Mouse (Mus musculus): ENCODE results near the gene B3gat3. TPM values are rescaled to one million over a fixed set of nuclear protein-coding genes. Genes with fewer than 3 reads are reported as not detected.
"Not testable (repeated sequence)": the region's sequence is repeated elsewhere in the genome, so short reads cannot be mapped to it uniquely, and the experiment has no call there.

B3gat3 gene
- total RNA-seq, 2 experiments from 2014 or later = 134 to 142 TPM

DNA sequence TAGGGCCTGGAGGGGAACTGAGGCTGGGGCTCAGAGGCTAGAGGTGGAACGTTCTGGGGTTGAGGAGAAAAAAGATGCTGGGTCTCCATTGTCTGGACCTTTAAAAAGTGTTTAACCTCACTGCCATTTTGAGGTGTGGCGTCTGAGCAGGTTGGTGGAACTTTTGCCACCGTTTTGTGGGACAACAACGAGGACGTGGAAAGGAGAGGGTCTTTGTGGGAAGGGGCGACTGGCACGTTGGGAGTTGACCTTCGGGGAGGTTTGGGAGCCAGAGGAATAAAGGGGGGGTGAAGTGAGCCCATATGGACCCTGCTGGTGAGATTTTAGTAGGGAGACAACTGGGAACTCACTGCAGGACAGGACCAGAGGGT lies 47.2 kb downstream of the B3gat3 start:
- DNase-seq (ENCODE audit: low spot score in 2 of 2) = no peak
- intact Hi-C loops (cut with DNase I) = no loop called here

DNA sequence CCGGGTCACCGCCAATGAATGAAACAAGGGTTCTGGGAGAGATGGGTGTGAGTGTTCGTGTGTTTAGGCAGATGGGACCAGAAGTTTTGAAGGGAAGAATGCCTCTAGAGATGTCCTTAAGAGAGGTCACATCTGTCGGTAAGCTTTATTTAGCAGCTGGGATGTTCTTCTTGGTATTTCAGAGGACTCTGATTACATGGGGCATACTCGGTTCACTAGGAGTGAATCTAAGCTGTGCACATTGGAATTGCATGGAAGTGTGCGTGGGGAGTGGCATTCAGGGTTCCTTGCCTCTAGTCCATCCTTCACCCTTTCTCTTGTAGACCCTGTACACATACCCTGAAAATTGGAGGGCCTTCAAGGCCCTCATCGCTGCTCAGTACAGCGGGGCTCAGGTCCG lies 47.7 kb downstream of the B3gat3 start:
- no peak for DNase-seq (ENCODE audit: low spot score in 2 of 2)
- intact Hi-C loops (cut with DNase I) = no loop called here

GRCm38 (mm10) chr19:8972491-8972890 lies 52.3 kb downstream of the B3gat3 start:
- intact Hi-C loops (cut with DNase I); DNase-seq (ENCODE audit: low spot score in 2 of 2): not testable (repeated sequence)

DNA sequence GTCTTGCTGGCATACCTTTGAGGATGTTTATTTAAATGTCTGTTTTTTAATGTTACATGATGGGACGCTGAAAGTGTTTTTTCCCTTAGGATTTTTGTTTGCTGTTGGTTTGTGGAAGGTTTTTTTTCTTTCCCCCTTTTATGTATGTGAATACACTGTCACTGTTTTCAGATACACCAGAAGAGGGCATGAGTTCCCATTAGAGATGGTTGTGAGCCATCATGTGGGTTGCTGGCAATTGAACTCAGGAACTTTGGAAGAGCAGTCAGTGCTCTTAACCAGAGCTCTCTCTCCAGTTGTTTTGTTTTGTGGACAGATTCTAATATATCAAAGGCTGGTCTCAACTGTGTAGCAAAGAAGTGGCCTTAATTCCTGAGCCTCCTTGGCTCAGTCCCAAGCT lies 54.5 kb downstream of the B3gat3 start:
- intact Hi-C loops (cut with DNase I) = loop anchor here (5.0 kb wide), 1 partner anchor 138 kb away; no protein-coding TSS in a partner anchor
- no peak for DNase-seq (ENCODE audit: low spot score in 2 of 2)

GRCm38 (mm10) chr19:8975491-8975890 lies 55.3 kb downstream of the B3gat3 start:
- intact Hi-C loops (cut with DNase I) = loop anchor here (5.0 kb wide), 1 partner anchor 137 kb away; no protein-coding TSS in a partner anchor
- DNase-seq (ENCODE audit: low spot score in 2 of 2) = no peak

DNA sequence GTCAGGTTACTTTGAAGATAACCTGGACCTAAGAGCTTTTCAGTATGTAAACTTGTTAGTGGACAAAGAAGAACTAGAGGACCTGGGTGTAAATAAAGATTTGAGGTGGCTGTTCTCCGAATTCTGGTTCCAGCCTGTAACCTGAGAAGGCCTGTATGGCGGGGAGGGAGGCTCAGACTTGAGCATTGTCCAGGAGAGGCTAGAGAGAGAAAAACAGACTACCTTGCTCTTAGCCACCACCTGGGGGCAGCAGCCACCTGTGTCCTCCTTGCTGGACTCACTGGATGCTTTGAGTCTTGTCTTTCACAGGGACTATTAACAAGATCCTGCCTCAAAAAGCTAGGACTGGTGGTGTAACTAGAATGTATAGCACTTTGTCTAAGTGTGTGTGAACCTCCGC lies 56.4 kb downstream of the B3gat3 start:
- no peak for DNase-seq (ENCODE audit: low spot score in 2 of 2)
- intact Hi-C loops (cut with DNase I) = loop anchor here (2.0 to 5.0 kb wide), 2 partner anchors 106 to 136 kb away; no protein-coding TSS in a partner anchor

Small RNA genes within 50 kb of the gene (microRNA-seq; reads per million reads assigned to microRNA genes)
- 0 reads per million in 2 experiments for gene Mir5136

Other genes with a start within 250 kb of the B3gat3 start
- 100 to 1,000 TPM; 182 to 189 TPM for gene Slc3a2, start 197.0 kb upstream of the B3gat3 start, total RNA-seq (2021)
- 10 to 100 TPM; 42.3 to 43.9 TPM for gene Wdr74, start 184.5 kb upstream of the B3gat3 start, total RNA-seq (2021)
- gene 1700092M07Rik, start 179.7 kb upstream of the B3gat3 start, total RNA-seq (2021) = not detected
- gene Stx5a, start 179.0 kb upstream of the B3gat3 start, total RNA-seq (2021) = 10 to 100 TPM; 63.6 to 64.6 TPM
- gene Nxf1, start 163.3 kb upstream of the B3gat3 start, total RNA-seq (2021) = 10 to 100 TPM; 61.9 to 73.6 TPM
- 10 to 100 TPM; 80.1 to 91.9 TPM for gene Tmem223, start 149.4 kb upstream of the B3gat3 start, total RNA-seq (2021)
- gene Tmem179b, start 145.9 kb upstream of the B3gat3 start, total RNA-seq (2021) = 10 to 100 TPM in 1 of 2 experiments, 1 to 10 TPM in 1; 8.9 to 10.9 TPM
- gene Taf6l, start 134.0 kb upstream of the B3gat3 start, total RNA-seq (2021) = 10 to 100 TPM; 11.9 to 13.4 TPM
- gene Polr2g, start 121.8 kb upstream of the B3gat3 start, total RNA-seq (2021) = 100 to 1,000 TPM; 108 to 110 TPM
- 1 to 10 TPM; 4.2 to 5.1 TPM for gene Zbtb3, start 117.8 kb upstream of the B3gat3 start, total RNA-seq (2021)
- gene Ttc9c, start 101.0 kb upstream of the B3gat3 start, total RNA-seq (2021) = 10 to 100 TPM; 28.2 to 30.5 TPM
- 10 to 100 TPM; 92.3 to 95.8 TPM for gene Hnrnpul2, start 100.4 kb upstream of the B3gat3 start, total RNA-seq (2021)
- gene AC129217.1, start 90.6 kb upstream of the B3gat3 start, total RNA-seq (2021) = not detected
- 100 to 1,000 TPM; 111 to 117 TPM for gene Bscl2, start 82.9 kb upstream of the B3gat3 start, total RNA-seq (2021)
- 100 to 1,000 TPM; 268 to 295 TPM for gene Gng3, start 81.2 kb upstream of the B3gat3 start, total RNA-seq (2021)
- gene Lrrn4cl, start 69.6 kb upstream of the B3gat3 start, total RNA-seq (2021) = under 1 TPM; 0.88 to 0.91 TPM
- 10 to 100 TPM; 91.5 to 93.8 TPM for gene Ubxn1, start 48.9 kb upstream of the B3gat3 start, total RNA-seq (2021)
- 10 to 100 TPM; 30.6 to 36.9 TPM for gene Uqcc3, start 39.5 kb upstream of the B3gat3 start, total RNA-seq (2021)
- gene Lbhd1, start 36.6 kb upstream of the B3gat3 start, total RNA-seq (2021) = 1 to 10 TPM; 4.0 to 4.3 TPM
- gene Gm49403, start 36.4 kb upstream of the B3gat3 start, total RNA-seq (2021) = not detected
- 10 to 100 TPM; 15.9 to 22.2 TPM for gene 1810009A15Rik, start 31.5 kb upstream of the B3gat3 start, total RNA-seq (2021)
- gene Gm49416, start 31.4 kb upstream of the B3gat3 start, total RNA-seq (2021) = 1 to 10 TPM; 2.4 to 4.3 TPM
- 10 to 100 TPM; 23.0 to 23.4 TPM for gene Ints5, start 27.4 kb upstream of the B3gat3 start, total RNA-seq (2021)
- gene Ganab, start 22.3 kb upstream of the B3gat3 start, total RNA-seq (2021) = 100 to 1,000 TPM in 1 of 2 experiments, 10 to 100 TPM in 1; 97.6 to 104 TPM
- gene Rom1, start 9.0 kb downstream of the B3gat3 start, total RNA-seq (2021) = 1 to 10 TPM; 3.5 to 4.0 TPM
- 1 to 10 TPM; 7.4 to 9.0 TPM for gene Eml3, start 9.2 kb downstream of the B3gat3 start, total RNA-seq (2021)
- 10 to 100 TPM; 48.6 to 50.3 TPM for gene Mta2, start 21.5 kb downstream of the B3gat3 start, total RNA-seq (2021)
- gene Tut1, start 33.5 kb downstream of the B3gat3 start, total RNA-seq (2021) = 10 to 100 TPM; 16.7 to 16.8 TPM
- 100 to 1,000 TPM; 188 to 198 TPM for gene Eef1g, start 46.7 kb downstream of the B3gat3 start, total RNA-seq (2021)
- gene Ahnak, start 68.9 kb downstream of the B3gat3 start, total RNA-seq (2021) = 10 to 100 TPM; 15.7 to 23.9 TPM
- gene Scgb1a1, start 167.6 kb downstream of the B3gat3 start, total RNA-seq (2021) = not detected
- 100 to 1,000 TPM; 101 to 139 TPM for gene Asrgl1, start 215.3 kb downstream of the B3gat3 start, total RNA-seq (2021)

Measured in left cerebral cortex, postnatal 14 days (tissue).